Mouse (Mus musculus) frontal cortex, adult 2 months (tissue): ENCODE measurements at regions not wholly inside any gene's neighbourhood (a gene's known extent, or its start where the extent isn't known, plus 50 kb on each side); places are given as distances from the start of the nearest gene placed in this dataset.

Source experiments
- DNase-seq, 2 experiments: peaks; one replicate each; pipeline ENCODE4 v3.0.0; 2022; ENCODE audit warnings: low spot score in 1 of 2; ENCODE audit errors: extremely low spot score in 1 of 2

GRCm38 (mm10) chr5:73796201-73796600 is 145.0 kb downstream of the Spata18 start:
- no peak for DNase-seq

GRCm38 (mm10) chr5:73797980-73798379 is 146.8 kb downstream of the Spata18 start:
- no peak for DNase-seq

DNA sequence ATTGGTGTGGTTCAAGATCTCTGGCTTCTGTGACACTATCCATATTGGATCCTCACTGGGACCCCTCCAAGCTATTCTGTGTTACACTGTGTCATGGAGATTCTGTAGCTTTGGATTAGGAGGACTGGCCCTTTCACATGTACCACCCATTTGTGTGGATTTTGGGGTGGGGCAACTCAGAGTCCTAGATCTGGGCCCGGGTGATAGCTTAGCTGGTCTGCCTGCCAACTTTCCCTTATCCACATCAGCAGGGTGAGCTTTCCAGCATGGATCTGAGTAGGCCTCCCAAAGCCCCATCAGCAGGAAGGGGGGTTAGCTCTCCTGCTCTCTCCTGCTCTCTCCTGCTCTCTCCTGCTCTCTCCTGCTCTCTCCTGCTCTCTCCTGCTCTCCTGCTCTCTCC is 152.3 kb downstream of the Spata18 start:
- no peak for DNase-seq

- no peak for DNase-seq
These were observed 153.5 kb downstream of the Spata18 start for GRCm38 (mm10) chr5:73804556-73805230.

- DNase-seq = no peak
These were observed 159.5 kb downstream of the Spata18 start for GRCm38 (mm10) chr5:73810660-73811059.

GRCm38 (mm10) chr5:73811094-73811521 is 159.9 kb downstream of the Spata18 start:
- DNase-seq = no peak

- DNase-seq = no peak
These were observed 164.6 kb downstream of the Spata18 start for GRCm38 (mm10) chr5:73815752-73816151.

DNA sequence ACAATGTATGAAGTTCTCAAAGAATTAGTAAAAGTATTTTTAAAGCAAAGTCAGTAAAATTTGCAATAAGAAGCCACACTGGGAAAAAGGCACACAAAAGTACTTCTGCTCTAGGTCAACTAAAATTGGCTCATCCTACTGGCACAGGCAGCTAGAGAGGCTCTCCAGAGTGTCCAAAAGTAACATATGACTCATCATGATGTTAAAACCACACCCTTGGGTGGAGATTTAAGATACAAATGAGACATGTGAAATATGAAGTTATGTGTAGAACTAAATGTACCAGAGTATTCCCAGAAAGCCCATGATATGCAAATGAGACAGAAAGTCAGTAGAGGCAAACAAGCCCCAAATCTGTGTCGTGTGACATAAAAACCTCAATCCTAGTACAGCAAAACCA is 166.0 kb downstream of the Spata18 start:
- DNase-seq = no peak

- DNase-seq = no peak
These were observed 170.9 kb downstream of the Spata18 start for GRCm38 (mm10) chr5:73821956-73822545.

GRCm38 (mm10) chr5:73823421-73823820 is 172.2 kb downstream of the Spata18 start:
- DNase-seq = no peak

- DNase-seq = no peak
These were observed 175.8 kb downstream of the Spata18 start for GRCm38 (mm10) chr5:73826941-73827340.

GRCm38 (mm10) chr5:73833721-73834120 is 182.5 kb downstream of the Spata18 start:
- no peak for DNase-seq

GRCm38 (mm10) chr5:73843776-73844175 is 192.6 kb downstream of the Spata18 start:
- DNase-seq = no peak

- DNase-seq = no peak
These were observed 195.1 kb downstream of the Spata18 start for GRCm38 (mm10) chr5:73846096-73846782.

GRCm38 (mm10) chr5:73846783-73847151 is 195.6 kb downstream of the Spata18 start:
- no peak for DNase-seq

DNA sequence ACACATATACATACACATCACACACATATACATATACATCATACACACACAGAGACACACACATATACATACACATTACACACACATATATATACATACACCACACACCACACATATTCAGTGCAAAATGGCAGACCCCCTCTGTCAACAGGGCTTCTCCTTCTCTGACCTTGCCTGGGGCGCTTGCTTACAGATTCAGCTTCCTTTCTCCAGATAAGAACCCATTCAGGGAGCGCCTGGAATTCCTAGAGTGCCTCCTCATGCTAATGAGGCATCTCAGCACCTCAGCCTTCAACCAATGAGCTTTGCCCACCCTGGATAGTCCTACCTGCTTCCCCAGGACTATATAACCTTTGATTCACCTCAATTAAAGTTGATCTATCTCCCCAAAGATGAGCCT is 200.3 kb downstream of the Spata18 start:
- no peak for DNase-seq

- peak; percentile 65 to 94 for DNase-seq
These were observed 203.0 kb downstream of the Spata18 start for GRCm38 (mm10) chr5:73854025-73854773.

GRCm38 (mm10) chr5:73854774-73855371 is 203.7 kb downstream of the Spata18 start:
- DNase-seq = no peak

- no peak for DNase-seq
These were observed 208.1 kb downstream of the Spata18 start for GRCm38 (mm10) chr5:73859320-73859719.

DNA sequence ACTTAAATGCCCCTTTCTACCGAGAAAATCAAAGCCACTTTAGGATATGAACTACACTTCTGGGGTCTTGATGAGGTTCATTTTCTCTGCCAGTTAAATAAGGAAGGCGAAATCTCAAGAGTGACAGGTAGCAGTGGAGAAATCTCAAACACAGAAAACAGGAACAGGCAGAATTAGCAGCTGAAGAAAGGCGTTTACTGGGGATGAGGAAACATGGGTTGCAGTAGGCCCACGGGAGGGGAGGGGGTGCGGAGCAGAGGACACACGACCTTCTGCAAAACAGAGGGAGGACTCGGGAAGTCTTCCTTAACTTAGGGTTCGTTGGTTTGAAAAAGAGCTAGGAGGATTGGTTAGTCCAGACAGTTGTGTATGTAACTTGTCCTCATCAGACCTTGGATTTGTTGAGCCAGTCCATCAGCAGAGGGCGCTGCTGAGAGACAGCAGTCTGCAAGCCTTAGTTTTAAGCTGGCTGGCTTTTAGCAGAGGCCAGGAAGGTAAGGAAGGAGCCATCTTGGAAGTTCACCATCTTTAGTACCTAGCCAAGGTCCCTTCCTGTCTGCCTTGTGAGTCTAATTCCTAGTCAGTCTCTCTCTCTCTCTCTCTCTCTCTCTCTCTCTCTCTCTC is 204.0 kb downstream of the Usp46 start:
- peak in 1 of 2 experiments; percentile 70 for DNase-seq
